Mouse (Mus musculus) C2C12 (cell line): ENCODE results near the gene Stat4. TPM values are rescaled to one million over a fixed set of nuclear protein-coding genes. Genes with fewer than 3 reads are reported as not detected.

Source experiments
- H3K27me3 ChIP-seq: one replicate; pipeline ENCODE4 v1.6.1; 2011; ENCODE audit not compliant: control insufficient read depth, insufficient read depth, insufficient read length
- H3K36me3 ChIP-seq: one replicate; pipeline ENCODE4 v1.6.1; 2011; ENCODE audit not compliant: control insufficient read depth, insufficient read depth
- H3K4me3 ChIP-seq: one replicate; pipeline ENCODE4 v1.5.1; 2011; ENCODE audit warnings: mild to moderate bottlenecking, control low read depth; ENCODE audit not compliant: poor library complexity, insufficient read depth, severe bottlenecking
- H3K79me2 ChIP-seq: one replicate; pipeline ENCODE4 v1.6.1; 2011; ENCODE audit not compliant: control insufficient read depth, insufficient read depth
- H3K79me3 ChIP-seq: one replicate; pipeline ENCODE4 v1.6.1; 2011; ENCODE audit warnings: low read depth, control low read depth
- H3ac ChIP-seq: one replicate; pipeline ENCODE3; 2011; ENCODE audit warnings: low read depth; ENCODE audit not compliant: control insufficient read depth, insufficient read length
- CEBPB ChIP-seq: IDR thresholded peaks from one replicate; pipeline ENCODE4 v1.6.1; 2011; ENCODE audit warnings: low read depth, mild to moderate bottlenecking, control low read depth, moderate library complexity
- CTCF ChIP-seq: IDR thresholded peaks from one replicate; pipeline ENCODE4 v1.5.1; 2011; ENCODE audit not compliant: control insufficient read depth, insufficient read depth, insufficient read length
- FOSL1 ChIP-seq: IDR thresholded peaks from one replicate; pipeline ENCODE4 v1.8.0; 2011; ENCODE audit warnings: mild to moderate bottlenecking, low read length; ENCODE audit not compliant: poor library complexity, insufficient read depth, severe bottlenecking
- MAX ChIP-seq: IDR thresholded peaks from one replicate; pipeline ENCODE4 v1.6.1; 2011; ENCODE audit warnings: mild to moderate bottlenecking, control low read depth
- MYOD1 ChIP-seq: IDR thresholded peaks from one replicate; pipeline ENCODE4 v1.6.1; 2011; ENCODE audit warnings: low read depth; ENCODE audit not compliant: control insufficient read depth, insufficient read length
- MYOG ChIP-seq: IDR thresholded peaks from one replicate; pipeline ENCODE4 v1.6.1; 2011; ENCODE audit not compliant: control insufficient read depth, insufficient read length; ENCODE audit errors: extremely low read depth
- USF1 ChIP-seq: IDR thresholded peaks from one replicate; pipeline ENCODE4 v1.6.1; 2011; ENCODE audit warnings: low read depth, mild to moderate bottlenecking, control low read depth, moderate library complexity
- polyA plus RNA-seq: library from polyadenylated mRNA; unstranded; fragments of >200 nt; fragmentation: generic; extraction: Trizol; gene quantifications from one replicate; pipeline ENCODE4 v1.2.1, GENCODE M21; 2012; ENCODE audit warnings: missing spikeins

The Stat4 gene
- polyA plus RNA-seq, 1 experiment, result not detected

DNA sequence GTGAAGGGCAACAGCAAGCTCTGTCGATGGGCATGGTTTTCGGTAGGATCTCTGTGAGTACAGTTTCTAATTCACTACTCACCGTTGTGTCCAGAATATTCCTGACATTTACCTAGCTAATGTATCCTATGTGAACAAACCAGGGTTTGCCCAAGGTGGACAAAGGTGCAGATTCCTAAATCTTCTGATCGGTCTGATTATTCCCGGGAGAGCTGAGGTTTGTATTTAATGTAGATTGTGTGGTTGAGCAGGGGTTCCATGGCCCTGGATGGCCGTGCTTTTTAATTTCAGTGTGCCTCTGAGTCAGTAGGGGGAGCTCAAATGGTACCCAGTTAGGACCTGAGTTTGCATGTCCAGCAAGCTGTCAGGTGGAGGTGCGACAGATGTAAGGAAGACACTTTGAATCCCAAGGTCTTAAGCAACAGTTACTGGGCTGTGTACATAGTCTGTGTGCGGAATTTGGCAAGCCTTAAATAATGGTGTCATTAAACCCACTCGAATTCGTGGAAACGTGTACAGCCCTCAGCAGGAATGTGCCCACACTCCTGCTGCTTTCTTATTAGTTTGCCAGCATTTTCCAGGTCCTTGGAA, 144.9 kb downstream of the Stat4 start:
- H3K4me3 ChIP-seq, result no peak overlapping the region

DNA sequence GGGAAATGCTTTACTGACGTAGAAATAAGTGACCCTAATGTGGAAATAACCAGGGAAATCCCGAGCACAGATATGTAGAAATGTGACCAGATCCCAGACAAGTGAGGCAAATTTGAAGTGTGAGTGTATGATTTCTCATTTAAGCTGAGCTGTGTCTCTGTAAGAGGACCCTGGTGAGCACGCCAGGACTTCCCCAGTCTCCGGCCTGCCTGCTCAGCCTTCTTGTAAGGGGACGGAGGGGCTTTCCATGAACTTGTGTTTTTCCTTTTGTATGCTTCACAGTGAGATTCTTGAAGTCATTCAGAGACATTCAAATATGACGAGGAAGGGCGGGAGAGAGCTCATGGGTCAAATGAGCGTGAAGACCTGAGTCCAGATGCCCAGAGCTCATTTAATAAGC, 146.3 kb downstream of the Stat4 start:
- Histone ChIP-seq H3K27me3 (no peaks in the 10 kb centered on the region), H3K79me2 (no peaks in the 10 kb centered on the region)

More for the DNA sequence above, 144.9 kb downstream of the Stat4 start:
- Histone ChIP-seq H3ac (no peak overlapping the region), H3K79me2 (no peaks in the 10 kb centered on the region), H3K79me3 (no peaks in the 10 kb centered on the region), H3K36me3 (peaks cover 20% of the 10 kb centered on the region), H3K27me3 (no peaks in the 10 kb centered on the region)
- TF ChIP-seq CEBPB, result no peak

DNA sequence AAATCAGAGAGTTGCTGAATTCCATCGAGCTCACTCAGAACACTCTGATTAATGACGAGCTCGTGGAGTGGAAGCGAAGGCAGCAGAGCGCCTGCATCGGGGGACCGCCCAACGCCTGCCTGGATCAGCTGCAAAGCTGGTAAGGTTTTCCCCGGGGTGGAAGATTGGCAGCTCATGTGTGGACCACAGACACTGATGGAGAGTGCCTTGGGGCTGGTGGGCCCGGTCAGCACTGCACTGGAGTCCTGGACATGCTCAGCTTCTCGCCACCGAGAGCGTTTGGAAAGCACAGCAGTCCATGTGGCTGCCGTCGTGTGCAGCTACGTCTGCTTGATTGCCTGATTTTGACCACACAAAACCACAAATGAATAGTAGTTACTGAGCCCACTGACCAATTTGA, 150.3 kb downstream of the Stat4 start:
- Histone ChIP-seq H3K4me3 (no peak overlapping the region), H3K27me3 (no peaks in the 10 kb centered on the region), H3K79me3 (no peaks in the 10 kb centered on the region), H3K36me3 (peaks cover 22% of the 10 kb centered on the region), H3ac (no peak overlapping the region), H3K79me2 (no peaks in the 10 kb centered on the region)
- TF ChIP-seq MYOG, result no peak

More for the DNA sequence above, 146.3 kb downstream of the Stat4 start:
- Histone ChIP-seq H3K79me3 (no peaks in the 10 kb centered on the region), H3K4me3 (no peak overlapping the region), H3K36me3 (peaks cover 21% of the 10 kb centered on the region), H3ac (no peak overlapping the region)
- TF ChIP-seq USF1, result no peak
- no peak for TF ChIP-seq CTCF
- no peak for TF ChIP-seq CEBPB
- TF ChIP-seq MAX, result no peak
- TF ChIP-seq MYOD1, result no peak
- no peak for TF ChIP-seq FOSL1
- no peak for TF ChIP-seq MYOG

DNA sequence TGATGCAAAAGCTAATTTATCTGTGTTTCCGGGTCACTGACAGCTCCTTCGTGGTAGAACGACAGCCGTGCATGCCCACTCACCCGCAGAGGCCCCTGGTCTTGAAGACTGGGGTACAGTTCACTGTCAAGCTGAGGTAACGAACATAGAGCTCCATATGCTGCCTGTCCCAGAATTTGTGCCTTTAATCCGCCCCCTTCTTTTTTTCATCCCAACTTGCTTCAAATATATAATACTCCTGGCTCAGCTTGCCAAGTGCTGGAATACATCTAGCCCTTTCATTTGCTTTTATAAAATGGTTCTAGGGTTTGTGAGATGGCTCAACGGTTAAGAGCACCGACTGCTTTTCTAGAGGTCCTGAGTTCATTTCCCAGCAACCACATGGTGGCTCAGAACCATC, 153.6 kb downstream of the Stat4 start:
- TF ChIP-seq FOSL1, result no peak
- TF ChIP-seq CTCF, result no peak
- no peak for TF ChIP-seq USF1
- TF ChIP-seq CEBPB, result no peak
- no peak for TF ChIP-seq MYOD1
- Histone ChIP-seq H3ac (no peak overlapping the region), H3K79me3 (no peaks in the 10 kb centered on the region), H3K79me2 (no peaks in the 10 kb centered on the region), H3K36me3 (peaks cover 15% of the 10 kb centered on the region), H3K27me3 (no peaks in the 10 kb centered on the region), H3K4me3 (no peak overlapping the region)

DNA sequence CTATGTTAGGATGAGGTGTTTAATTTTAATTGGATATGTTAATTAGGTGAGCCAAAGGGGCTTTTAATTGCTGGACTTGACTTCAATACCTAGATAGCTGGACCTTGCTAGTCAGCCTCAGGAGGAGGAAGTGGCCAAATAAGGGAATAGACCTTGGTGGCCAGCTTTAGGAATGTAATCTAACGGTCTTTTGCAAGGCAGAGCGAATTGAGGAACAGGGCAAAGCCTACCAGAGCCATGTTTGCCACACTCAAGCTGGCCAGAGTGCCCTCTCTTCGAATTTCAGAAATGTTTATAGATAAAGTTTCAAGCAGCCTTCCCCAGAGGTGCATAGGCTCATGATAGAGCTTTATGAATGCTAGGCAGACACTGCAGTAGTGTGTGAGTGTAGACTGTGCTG, 154.5 kb downstream of the Stat4 start:
- H3ac ChIP-seq, result no peak overlapping the region
- H3K4me3 ChIP-seq, result no peak overlapping the region
- no peaks in the 10 kb centered on the region for H3K27me3 ChIP-seq
- H3K79me2 ChIP-seq, result no peaks in the 10 kb centered on the region
- H3K79me3 ChIP-seq, result no peaks in the 10 kb centered on the region
- no peak for TF ChIP-seq USF1
- TF ChIP-seq MAX, result no peak
- no peak for TF ChIP-seq CTCF
- no peak for TF ChIP-seq MYOD1
- TF ChIP-seq CEBPB, result no peak
- TF ChIP-seq MYOG, result no peak
- no peak for TF ChIP-seq FOSL1
- H3K36me3 ChIP-seq, result peaks cover 12% of the 10 kb centered on the region

DNA sequence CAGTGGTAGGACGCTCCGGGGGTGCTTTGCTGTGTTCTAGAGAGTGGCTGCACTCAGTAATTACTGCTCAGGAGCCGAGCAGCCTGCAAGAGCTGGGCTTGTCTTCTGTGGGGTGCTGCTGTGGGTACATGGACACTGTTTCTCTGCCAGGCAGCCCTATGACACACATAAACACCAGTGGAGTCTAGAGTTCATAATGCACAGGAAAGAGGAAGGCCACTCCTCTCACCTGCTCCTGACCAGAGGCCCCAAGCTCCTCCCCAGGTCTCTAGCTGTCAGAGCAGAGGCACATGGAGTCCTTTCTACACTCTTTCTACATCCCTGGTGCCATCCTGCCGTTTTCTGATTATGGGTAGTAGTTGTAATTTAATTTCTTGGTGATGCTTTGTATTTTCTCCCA, 155.2 kb downstream of the Stat4 start:
- TF ChIP-seq MYOG (no peak), MYOD1 (no peak), MAX (no peak), CTCF (no peak), USF1 (no peak), FOSL1 (no peak), CEBPB (no peak)
- no peaks in the 10 kb centered on the region for H3K79me2 ChIP-seq
- peaks cover 12% of the 10 kb centered on the region for H3K36me3 ChIP-seq
- H3K27me3 ChIP-seq, result no peaks in the 10 kb centered on the region
- H3ac ChIP-seq, result no peak overlapping the region
- no peak overlapping the region for H3K4me3 ChIP-seq
- H3K79me3 ChIP-seq, result no peaks in the 10 kb centered on the region
